Mouse (Mus musculus): Measurements from ENCODE around the gene Cdc14a.

The Cdc14a gene

DNA sequence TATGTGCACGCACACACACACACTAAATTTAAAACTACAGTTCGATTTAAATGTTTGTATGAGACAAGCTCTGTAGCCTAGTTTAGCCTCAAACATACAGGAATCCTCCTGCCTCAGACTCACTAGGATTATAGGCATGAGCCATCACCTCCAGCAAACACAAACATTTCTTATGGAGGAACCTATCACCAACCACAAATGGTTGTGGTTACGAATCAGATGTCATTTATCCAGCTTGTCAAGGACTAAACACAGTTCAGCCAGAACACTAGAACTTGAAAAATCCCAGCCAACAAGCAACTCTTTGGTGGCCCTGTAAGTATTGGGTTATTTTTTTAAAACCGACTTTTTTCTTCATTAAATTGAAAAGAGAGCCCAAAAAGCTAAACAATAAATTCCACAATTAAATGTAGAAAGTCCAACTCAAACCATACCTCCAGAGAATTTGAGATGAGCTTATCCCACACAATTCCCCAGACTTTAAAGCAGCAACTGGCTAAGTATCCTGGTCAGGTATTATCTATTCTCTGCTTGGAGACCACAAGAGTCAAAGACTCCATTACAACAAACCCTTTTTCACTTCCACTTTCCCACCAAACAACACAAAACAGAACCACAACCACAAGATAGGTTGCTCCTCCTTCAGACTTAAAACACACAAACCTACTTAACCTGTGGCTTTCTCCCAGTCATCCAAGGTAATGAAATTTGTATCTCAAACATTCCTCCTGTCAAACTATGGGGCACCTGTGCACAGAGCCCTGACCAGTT lies 10.7 kb downstream of the Cdc14a start:
- DNase-seq (ENCODE audit: low spot score), result no peak

DNA sequence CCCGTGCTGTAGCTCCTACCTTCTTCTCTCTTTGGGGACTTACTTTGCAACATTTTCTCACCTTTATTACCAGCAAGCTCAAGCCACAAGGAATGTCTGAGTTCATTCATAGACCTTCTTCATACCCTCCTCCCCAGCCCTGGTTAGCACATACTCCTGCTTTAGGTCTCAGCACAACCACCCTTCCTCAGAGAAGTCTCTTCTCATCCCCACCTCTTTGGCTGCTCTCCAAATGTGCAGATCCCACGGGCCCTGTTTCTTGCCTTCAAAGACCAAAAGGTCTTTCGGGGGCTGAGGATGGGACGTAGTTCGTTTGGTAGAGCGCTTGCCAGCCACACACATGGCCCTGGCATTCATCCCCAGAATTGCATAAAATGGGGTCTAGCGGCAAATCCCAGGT lies 13.8 kb downstream of the Cdc14a start:
- DNase-seq (ENCODE audit: low spot score), result no peak

DNA sequence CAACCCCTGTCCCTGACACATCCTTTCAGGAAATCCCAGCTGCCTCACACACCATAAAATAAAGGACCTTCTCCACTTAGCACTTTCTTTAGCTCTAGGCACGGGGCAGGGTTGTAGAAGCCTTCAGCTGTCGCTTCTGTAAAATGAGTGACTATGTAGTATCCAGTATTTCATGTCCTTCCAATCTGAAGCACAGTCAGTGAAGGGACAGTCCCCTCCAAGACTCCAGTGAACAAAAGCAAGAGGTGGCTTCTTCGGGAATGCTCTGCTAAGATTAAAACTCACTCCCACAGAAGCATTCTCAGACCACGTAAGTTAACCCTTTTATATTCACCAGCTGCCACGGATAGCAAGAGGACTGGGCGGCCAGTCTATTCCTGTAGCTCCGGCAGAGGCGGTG lies 14.3 kb downstream of the Cdc14a start:
- DNase-seq (ENCODE audit: low spot score), result no peak

DNA sequence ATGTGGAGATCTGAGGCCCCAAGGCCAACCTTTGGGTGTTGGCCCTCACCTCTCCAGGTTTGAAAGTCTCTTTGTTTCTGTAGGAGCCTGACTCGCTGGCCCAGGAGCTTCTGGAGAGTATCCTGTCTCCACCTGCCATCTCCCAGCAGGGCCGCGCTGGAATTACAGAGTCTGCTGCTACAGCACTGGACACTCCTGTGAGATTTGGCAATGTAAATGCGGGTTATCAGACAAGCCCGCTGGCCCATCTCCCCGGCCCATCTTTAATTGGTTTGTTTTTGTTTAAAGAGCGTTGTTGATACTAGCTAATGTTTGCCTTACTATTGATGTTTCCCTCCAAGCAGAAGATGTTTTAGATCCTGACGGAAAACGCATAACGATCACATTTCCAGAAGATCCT lies 15.0 kb downstream of the Cdc14a start:
- no peak for DNase-seq (ENCODE audit: low spot score)

DNA sequence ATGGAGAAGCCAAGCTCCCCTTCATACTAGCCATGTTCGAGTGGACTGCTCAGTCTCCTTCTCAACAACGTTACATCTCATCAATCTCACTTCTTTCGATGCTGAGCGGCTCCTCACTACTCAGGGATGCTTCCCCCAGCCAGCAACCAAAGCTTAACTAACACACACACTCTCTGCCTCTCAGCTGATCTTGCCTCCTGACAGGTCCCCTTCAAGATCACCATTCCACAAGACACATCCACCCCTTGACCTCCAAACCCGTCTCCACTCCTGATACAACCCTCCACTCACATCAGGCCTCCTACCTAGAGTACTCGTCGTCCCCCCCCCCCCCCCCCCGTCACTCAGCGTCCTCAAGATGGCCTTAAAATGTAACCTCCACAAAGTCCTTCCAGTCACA lies 18.3 kb downstream of the Cdc14a start:
- DNase-seq (ENCODE audit: low spot score), result no peak

DNA sequence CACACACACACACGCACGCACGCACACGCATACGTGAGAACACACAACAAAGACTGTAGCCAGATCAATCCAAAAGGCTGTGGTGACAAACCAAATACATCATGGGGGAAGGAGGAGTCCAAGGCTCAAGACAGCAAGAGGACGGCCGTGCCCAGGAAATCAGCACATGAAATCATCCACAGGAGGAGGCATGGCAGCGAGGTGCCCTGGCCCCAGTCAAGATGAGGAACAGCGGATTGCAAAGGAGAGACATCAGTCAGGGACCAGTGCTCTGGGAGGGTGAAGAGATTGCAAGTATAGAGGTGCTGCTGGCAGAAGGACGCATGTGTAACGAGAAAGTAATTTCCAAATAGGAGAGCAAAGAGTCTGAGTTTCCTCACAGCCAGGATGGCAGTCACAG lies 22.4 kb downstream of the Cdc14a start:
- DNase-seq (ENCODE audit: low spot score), result no peak

DNA sequence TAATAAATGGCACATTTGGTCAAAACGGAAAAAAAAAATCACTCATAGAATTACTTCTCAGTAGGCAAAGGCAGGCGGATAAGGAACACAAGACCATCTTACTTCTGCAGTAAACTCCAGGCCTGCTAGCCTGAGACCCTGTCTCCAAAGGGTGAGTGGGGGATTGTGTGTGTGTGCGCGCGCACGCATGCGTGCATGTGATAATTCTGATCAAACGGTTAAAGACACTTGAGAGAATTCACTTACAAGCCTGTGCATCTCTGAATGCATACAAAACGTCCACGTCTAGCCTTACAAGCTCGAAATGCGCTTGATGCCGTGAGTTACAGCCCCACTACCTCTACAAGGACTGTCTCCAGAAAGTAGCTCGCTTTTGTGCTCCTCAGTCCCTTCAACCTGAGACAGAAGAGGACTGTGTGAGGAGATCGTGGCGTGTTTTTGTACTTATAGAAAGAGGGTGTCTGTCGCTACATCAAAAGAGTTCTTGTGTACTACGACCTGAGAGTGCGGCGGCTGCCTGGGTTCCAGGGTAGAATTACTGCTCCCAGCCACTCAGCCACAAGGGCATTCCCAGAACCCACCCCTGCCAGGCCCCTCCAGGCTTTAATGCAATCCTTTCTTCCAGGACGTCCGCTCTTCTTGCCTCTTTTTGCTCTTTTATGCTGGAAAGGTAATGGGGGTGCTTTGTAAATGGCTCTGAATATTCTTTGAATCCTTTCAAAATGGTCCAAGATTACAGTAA lies 24.3 kb downstream of the Cdc14a start:
- no peak for DNase-seq (ENCODE audit: low spot score)

DNA sequence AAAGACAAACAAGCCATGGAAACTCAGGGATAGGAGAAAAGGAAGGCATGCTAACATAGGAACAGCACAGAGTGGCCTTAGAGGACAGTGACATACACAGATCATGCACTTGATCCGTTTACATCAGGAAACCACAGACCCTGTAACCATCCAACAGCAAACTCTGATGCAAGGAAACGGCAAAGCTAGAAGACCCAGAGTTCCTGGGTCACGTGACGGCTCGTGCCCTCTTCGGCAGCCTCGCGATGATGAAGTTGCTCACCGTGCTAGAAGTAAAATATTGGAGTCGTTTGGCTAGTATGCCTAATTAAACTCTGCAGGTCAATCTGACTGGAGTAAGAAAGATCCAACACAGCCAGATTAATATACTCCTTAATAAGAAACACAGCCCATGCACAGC lies 25.3 kb downstream of the Cdc14a start:
- no peak for DNase-seq (ENCODE audit: low spot score)

DNA sequence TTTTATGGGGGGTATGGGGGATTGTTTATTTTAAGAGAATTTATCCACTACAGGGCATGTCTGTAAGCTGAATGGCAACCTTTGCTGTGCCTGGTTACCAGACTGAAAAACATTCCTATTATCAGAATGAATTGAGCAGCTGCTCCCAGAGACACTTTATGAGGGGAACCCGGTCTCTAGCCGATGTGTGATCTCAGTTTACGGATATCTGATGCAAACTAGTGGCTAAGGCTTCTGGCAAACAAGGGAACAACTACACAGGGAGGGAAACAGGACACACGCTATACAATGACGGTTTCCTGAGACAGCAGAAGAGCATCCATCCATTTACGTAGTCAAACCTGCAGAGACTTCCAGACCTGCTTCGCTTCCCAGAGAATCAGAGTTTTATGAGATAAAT lies 25.9 kb downstream of the Cdc14a start:
- no peak for DNase-seq (ENCODE audit: low spot score)

DNA sequence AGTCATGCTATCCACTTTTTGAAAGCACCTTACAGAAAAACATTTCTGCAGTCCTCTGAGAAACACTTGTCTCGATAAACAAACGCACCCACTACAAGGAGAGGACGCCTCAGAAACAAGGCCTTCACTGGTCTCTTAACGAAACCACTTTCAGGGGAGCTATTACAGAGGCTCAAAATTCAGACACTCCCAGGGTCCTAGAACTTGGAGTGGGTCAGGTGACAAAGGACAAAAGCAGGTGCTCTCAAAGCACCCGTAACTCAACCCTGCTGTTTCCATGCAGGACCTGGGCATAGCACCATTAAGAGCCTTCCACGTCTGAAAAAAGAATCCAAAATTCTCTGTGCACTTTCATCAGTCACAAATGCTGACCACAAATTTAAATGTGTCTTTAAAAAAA lies 26.5 kb downstream of the Cdc14a start:
- DNase-seq (ENCODE audit: low spot score), result no peak

DNA sequence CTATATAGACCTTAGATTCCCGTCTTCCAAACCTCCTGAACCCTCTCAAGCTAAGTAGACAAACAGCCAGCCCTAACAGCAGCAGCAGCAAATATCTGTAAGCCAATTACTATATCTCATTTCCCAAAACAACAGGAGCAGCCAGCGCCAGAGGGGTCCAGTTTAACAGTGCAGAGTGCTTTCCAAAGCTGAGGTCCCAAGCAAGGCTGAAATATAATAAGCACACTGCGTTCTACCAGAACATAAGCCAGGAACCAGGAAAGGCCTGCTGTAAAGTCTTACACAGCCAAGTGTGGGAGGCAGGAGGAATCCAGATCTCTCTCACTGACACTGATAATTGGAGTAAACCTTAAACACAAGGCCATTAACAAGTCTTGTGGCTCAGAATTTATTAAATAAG lies 27.3 kb downstream of the Cdc14a start:
- DNase-seq (ENCODE audit: low spot score), result peak; percentile 13

DNA sequence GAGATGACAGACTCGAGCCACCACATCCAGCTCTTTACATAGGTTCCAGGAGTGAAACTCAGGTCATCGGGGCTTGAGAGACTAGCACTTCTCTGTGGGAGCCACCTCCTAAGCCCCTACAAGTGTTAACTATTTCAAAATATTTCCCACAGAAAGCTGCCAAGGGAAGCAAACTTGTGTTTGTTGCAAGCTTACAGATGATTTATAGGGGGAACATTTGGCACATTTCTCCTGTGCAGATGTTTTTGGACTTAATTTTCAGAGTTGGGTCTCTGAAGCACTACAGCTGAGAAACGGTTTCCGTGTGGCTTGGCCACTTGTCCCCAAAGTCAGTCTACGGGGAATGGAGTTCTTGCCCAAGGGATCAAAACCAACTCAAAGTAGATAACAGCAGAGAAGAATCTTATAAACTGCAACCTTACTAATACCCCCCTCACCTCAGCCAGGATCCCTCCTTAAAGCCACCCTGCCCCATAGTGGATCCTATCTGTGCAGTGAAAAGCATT lies 28.9 kb downstream of the Cdc14a start:
- no peak for DNase-seq (ENCODE audit: low spot score)

DNA sequence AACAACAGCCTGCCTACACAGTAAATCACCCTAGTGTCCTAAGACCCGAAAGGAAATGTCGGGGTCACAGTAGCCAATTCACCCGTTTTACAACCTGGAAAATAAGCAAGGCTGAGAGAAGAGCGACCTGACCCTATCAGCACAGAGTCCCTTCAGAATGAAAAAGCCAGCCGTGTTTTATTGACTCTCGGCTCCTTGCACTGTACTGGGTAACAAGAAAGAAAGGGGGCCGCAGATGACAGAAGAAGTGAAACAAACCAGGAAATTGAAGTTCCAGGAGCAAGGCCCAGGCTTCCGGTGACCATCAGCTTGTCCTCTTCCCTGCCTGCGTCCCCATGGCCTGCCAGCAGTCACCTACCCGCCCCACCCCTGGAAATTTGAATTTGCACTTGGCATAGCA lies 32.4 kb downstream of the Cdc14a start:
- no peak for DNase-seq (ENCODE audit: low spot score)

DNA sequence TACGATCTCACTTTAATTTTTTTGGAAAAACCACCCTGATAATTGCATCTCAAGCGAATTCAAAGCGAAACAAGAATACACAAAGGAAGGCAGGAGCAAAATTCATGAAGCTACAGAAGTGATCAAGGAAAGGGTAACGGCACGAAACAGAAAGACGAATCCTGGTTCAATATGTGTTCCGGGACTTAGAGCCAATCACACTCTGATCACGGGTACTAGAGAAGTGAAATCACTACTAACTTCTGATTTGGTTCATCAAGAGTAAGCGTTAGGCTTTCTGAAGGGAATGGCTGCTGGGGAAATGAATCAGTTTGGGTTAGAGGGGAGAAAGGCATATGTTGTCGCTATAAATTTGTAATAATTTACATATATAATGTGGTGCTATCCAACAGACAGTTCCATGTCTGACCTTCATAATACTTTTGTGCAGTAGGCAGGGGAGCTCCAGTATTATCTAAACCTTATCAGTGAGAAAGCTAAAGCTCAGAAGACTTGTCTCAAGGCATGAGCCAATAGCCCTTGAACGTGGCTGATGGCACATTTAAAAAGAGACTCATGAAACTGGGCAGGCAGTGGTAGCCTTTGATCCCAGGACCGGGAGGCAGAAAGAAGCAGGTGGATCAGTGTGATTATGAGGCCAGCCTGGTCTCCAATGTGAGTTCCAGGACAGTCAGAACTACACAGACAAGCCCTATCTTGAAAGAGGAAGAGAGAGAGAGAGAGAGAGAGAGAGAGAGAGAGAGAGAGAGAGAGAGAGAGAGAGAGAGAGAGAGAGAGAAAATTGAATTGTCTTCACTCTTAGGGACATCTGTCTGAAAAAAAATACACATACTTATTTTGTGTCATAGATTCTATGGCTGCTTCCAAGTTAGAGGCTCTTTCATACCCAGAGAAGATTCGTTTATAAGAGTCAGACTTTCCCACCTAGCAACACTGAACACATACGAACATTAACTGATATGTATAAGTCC lies 34.0 kb downstream of the Cdc14a start:
- no peak for DNase-seq (ENCODE audit: low spot score)

DNA sequence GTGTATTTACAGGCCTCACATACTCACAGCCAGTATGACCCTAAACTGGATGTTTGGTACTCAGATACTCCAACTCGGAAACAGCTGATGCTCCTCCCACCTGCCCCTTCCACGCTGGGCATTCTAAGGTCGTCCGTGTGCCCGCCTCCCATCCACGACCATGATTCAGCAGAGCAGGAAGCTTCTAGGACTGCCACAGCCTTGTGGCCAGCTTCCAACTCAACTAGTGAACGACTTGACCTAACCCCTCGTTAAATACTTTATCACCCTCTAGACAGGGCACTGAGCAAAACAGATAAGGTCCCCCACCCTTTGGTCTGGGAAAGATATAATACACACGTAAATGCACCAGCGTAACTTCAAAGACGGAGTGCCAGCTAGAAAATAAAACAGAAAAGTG lies 35.0 kb downstream of the Cdc14a start:
- DNase-seq (ENCODE audit: low spot score), result no peak

DNA sequence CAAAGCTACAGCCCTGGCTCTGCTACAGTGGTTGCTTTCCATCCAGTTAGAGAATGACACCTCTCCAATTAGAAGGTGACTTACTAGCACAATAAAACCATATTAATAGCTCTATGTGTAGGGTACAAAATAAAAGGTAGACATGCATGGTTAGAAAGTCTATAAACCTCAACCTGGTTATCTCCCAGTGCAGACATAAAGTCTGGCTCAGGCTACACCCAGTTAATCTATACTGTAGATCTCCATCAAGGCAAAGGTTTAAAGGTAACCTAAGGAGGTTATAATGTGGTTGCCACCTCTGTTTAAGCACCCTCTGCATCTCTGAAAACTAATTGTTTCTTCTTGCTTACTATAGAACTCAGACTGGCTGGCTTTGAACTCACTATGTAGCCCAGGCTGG lies 36.9 kb downstream of the Cdc14a start:
- no peak for DNase-seq (ENCODE audit: low spot score)

DNA sequence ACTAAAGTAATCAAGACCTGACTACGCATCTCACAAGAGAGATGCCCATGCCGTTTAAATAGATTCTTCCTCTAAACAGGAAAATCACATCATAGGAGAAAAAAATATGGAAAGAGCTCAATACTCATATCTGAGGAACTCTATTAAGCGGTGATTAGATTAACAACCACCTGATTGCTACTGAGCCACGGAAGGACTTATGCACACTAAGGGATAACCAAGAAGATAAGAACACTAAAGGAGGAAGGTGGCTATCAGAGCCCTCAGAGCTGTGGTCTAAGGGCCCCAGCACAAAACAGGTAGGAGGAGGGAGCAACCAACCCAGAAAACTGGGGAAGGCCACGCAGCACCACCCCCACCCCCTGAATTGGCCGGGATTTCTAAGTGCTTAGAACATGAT lies 37.5 kb downstream of the Cdc14a start:
- DNase-seq (ENCODE audit: low spot score), result no peak

DNA sequence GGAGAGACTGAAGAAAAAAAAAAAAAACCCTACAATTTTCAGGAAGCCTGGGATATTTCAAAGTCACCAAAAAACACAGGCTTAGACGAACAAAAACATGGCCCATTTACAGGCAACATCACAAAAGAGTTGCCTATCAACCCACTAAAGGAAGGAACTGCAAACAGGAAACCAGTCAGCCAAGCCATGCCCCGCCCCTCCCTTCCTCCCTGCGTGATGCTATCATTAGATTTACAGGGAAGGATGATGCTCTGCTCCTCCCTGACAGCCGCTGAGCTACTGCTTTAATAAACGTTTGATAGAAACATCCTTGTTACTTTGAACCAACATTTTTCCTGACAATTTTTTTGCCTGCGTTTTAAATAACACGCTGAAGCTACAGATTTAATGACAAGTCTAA lies 39.5 kb downstream of the Cdc14a start:
- DNase-seq (ENCODE audit: low spot score), result no peak

DNA sequence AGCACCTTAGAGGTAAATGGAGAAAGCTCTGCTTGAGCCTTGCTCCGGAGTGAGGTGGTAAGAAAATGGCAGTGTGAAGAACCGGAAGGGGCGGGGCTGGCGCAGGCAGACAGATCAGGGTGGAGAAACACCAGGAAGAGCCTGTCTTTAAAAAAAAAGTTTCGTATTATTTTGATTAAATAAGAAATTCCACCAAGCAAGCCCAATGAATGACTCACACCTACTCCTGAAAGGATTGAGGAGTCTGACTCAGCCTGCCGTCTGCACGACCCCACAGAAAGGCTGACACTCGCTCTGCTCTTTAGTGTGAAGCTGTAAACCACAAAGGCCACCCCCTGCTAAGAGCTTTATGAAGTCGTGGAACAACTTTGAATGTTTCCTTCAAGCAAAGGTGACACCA lies 43.5 kb downstream of the Cdc14a start:
- no peak for DNase-seq (ENCODE audit: low spot score)

DNA sequence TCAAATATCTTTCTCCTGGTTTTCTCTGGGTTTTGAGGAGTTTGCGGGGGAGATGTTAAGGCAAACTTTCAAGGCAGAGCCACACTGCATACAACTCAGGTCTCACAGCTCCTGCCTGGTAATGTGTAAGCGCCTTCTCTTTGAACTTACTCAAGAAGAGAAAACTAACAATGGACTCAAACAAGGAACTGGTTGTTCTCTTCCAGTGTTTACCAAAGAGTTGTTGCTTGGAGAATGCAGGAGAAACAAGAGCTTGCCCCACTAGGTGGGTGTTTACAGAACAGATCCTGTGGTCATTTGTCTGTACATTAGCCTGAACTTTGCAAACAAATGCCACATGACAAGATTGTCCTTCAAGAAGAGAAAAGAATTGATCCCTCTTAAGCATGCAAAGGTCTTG lies 48.4 kb downstream of the Cdc14a start:
- DNase-seq (ENCODE audit: low spot score), result no peak

DNA sequence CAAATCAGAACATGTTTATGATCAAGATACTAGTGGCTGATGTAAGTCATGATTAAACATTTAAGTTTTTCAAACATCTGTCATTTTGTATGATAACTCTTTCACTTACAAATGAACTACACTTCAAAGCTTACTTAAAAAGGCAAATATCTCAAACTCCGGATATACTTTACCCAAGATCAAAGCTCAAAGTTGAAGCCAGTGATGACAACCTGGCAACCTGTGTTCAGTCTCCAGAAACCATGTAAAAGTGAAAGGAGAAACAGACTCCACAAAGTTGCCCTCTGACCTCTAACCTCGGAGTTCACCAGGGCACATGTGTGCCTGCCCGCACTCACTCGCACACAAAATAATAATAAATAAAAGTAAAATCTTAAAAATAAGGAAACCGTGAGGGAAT lies 49.3 kb downstream of the Cdc14a start:
- DNase-seq (ENCODE audit: low spot score), result no peak

DNA sequence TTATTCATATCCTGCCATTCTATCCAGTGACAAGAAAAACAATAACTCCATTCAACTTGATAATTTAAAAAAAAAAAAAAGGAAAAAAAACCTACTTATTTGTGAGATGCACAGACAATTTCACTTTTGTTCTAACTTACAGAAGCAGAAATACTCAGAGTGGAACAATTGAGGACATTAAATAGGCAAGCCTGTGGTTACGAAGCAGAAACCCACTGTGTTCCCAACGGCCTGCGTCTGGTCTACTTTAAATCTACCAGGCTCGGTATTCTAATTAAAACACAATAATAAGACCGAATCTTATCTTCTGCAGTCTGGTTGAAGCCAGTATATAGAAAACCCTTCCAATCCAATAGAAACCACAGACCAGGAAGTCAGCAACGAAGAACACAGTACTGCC lies 50.6 kb downstream of the Cdc14a start:
- DNase-seq (ENCODE audit: low spot score), result no peak
